Mouse (Mus musculus): ENCODE measurements around the gene Hadh. TPM values are rescaled to one million over a fixed set of nuclear protein-coding genes. Genes with fewer than 3 reads are reported as not detected.

Gene Hadh
- polyA plus RNA-seq, 1 experiment from 2014 or later = 142 TPM

- H3K36me3 ChIP-seq = peaks cover 30% of the 10 kb centered on the region
- no peaks in the 10 kb centered on the region for H3K4me1 ChIP-seq (replicated peaks)
- 75% methylated on average over 6 of the region's 6 CpGs for WGBS
- no peak for ATAC-seq (ENCODE audit: insufficient number of reproducible peaks, low FRiP score)
- H3K4me2 ChIP-seq = no peak overlapping the region
- no peak overlapping the region for H3K27ac ChIP-seq (ENCODE audit: poor library complexity, severe bottlenecking)
- no peak overlapping the region for H3K4me3 ChIP-seq
- H3K9ac ChIP-seq = no peak overlapping the region
- no peaks in the 10 kb centered on the region for H3K27me3 ChIP-seq (replicated peaks)
- no peaks in the 10 kb centered on the region for H3K9me3 ChIP-seq (replicated peaks)
These were observed 43.8 kb downstream of the Hadh start for GRCm38 (mm10) chr3:131228083-131228482.

DNA sequence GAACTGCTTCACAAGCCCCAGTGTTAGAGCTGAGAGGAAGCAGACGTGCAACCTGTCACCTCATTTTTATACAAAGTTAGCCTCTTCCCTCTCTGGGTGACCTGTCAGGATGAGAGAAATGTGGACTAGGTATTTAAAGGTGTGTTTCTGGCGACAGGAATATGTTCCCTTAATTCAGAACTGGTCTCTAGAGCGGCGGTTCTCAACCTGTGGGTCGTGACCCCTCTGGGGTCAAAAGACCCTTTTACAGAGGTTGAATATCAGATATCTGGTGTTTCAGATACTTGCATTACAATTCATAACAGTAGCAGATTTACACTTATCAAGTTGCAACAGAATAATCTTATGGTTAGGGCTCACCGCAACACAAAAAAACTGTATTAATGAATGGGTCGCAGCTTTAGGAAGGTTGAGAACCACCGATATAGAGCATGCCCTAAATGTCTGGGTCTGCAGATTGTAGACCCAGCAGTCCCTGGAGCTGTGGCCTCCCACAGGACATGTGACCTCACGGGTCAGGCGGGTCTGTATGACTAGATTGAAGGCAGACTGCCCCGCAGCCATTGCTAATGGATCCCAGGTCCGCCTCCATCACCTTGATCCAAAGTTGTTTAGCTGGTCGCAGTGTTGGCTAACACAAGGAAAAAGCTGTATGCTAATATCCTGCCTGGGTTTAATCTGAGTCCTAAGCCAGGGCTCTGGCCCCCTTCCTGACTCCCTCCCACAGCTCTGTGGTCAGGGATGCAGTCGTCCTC lies 53.1 kb downstream of the Hadh start:
- no peak overlapping the region for H3K4me2 ChIP-seq
- no peak overlapping the region for H3K4me3 ChIP-seq
- no peak for ATAC-seq (ENCODE audit: insufficient number of reproducible peaks, low FRiP score)
- peaks cover 3% of the 10 kb centered on the region; the same call in 1 of the 2 replicates for H3K36me3 ChIP-seq
- 78% methylated on average over 14 of the region's 14 CpGs for WGBS
- no peaks in the 10 kb centered on the region for H3K9me3 ChIP-seq (replicated peaks)
- no peaks in the 10 kb centered on the region for H3K27me3 ChIP-seq (replicated peaks)
- peaks cover 6% of the 10 kb centered on the region; the same call in 1 of the 2 replicates for H3K4me1 ChIP-seq (replicated peaks)
- H3K27ac ChIP-seq (ENCODE audit: poor library complexity, severe bottlenecking) = no peak overlapping the region
- H3K9ac ChIP-seq = no peak overlapping the region

GRCm38 (mm10) chr3:131214841-131215240 lies 57.1 kb downstream of the Hadh start:
- Histone ChIP-seq H3K4me2 (no peak overlapping the region), H3K4me3 (no peak overlapping the region), H3K9me3 (replicated peaks) (no peaks in the 10 kb centered on the region), H3K27me3 (replicated peaks) (no peaks in the 10 kb centered on the region), H3K4me1 (replicated peaks) (peaks cover 12% of the 10 kb centered on the region), H3K27ac (ENCODE audit: poor library complexity, severe bottlenecking) (no peak overlapping the region), H3K36me3 (no peaks in the 10 kb centered on the region), H3K9ac (no peak overlapping the region)
- no peak for ATAC-seq (ENCODE audit: insufficient number of reproducible peaks, low FRiP score)
- 59% methylated on average over 9 of the region's 9 CpGs for WGBS

DNA sequence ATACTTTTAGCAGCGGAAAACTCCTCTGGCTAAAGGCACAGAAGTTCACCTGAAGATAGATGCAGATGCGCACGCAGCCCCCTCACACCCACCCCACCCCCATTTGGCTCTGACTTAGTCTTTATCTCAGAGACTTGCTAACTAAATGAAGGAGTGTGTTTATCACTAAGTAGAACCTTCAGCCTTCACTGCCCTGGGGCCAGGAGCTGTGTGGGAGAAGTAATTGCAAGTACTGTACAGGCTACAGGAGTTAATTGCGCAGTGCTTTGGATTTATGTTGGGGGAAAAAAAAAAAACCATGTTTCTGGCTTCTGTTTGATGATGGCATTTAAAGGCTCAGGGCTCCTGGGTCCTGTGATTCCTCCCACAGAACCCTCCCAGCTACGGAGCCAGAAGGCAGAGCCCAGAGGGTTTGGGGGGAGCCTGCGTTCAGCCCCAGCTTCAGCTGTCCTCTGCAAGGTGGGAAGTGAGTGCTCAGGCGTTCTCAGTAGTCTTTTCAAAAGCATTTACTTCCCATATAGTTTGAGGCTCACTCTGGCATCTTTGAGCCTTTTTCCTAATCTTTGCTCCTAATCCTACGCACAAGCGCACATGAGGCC lies 57.7 kb downstream of the Hadh start:
- WGBS = 72% methylated on average over 9 of the region's 9 CpGs
- ATAC-seq (ENCODE audit: insufficient number of reproducible peaks, low FRiP score) = no peak
- H3K4me3 ChIP-seq = no peak overlapping the region

DNA sequence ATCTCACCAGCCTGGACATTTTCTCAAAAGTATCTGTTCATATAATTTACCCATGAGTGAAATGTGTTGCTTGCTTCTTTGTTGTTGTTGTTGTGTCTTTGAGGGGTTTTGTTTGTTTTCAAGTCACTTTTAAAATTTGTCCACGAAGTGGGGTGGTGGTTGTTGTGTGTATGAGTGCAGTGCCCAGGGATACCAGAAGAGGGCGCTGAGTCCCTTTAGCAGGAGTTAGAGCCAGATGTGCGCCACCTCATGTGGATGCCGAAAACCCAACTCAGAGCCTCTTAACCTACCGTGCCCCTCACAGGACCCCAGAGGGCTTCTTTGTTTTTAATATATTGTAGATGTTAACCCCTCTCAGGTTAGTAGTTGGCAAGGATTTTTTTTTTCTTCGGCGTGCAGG lies 59.7 kb downstream of the Hadh start:
- Histone ChIP-seq H3K9me3 (replicated peaks) (no peaks in the 10 kb centered on the region), H3K27me3 (replicated peaks) (no peaks in the 10 kb centered on the region), H3K4me1 (replicated peaks) (peaks cover 8% of the 10 kb centered on the region; the same call in 1 of the 2 replicates), H3K4me3 (no peak overlapping the region), H3K27ac (ENCODE audit: poor library complexity, severe bottlenecking) (no peak overlapping the region), H3K36me3 (no peaks in the 10 kb centered on the region), H3K9ac (no peak overlapping the region), H3K4me2 (no peak overlapping the region)
- 88% methylated on average over 7 of the region's 7 CpGs for WGBS
- ATAC-seq (ENCODE audit: insufficient number of reproducible peaks, low FRiP score) = no peak

More for the DNA sequence above, 57.7 kb downstream of the Hadh start:
- H3K27ac ChIP-seq (ENCODE audit: poor library complexity, severe bottlenecking) = no peak overlapping the region
- H3K9me3 ChIP-seq (replicated peaks) = no peaks in the 10 kb centered on the region
- H3K36me3 ChIP-seq = no peaks in the 10 kb centered on the region
- H3K9ac ChIP-seq = no peak overlapping the region
- no peak overlapping the region for H3K4me2 ChIP-seq
- H3K4me1 ChIP-seq (replicated peaks) = peaks cover 8% of the 10 kb centered on the region; the same call in 1 of the 2 replicates
- no peaks in the 10 kb centered on the region for H3K27me3 ChIP-seq (replicated peaks)

- H3K9ac ChIP-seq = no peak overlapping the region
- peaks cover 5% of the 10 kb centered on the region; the same call in 1 of the 2 replicates for H3K4me1 ChIP-seq (replicated peaks)
- no peak overlapping the region for H3K4me3 ChIP-seq
- H3K9me3 ChIP-seq (replicated peaks) = no peaks in the 10 kb centered on the region
- H3K4me2 ChIP-seq = no peak overlapping the region
- H3K27me3 ChIP-seq (replicated peaks) = no peaks in the 10 kb centered on the region
- WGBS = 64% methylated on average over 13 of the region's 13 CpGs
- no peak overlapping the region for H3K27ac ChIP-seq (ENCODE audit: poor library complexity, severe bottlenecking)
- no peak for ATAC-seq (ENCODE audit: insufficient number of reproducible peaks, low FRiP score)
- H3K36me3 ChIP-seq = no peaks in the 10 kb centered on the region
These were observed 63.5 kb downstream of the Hadh start for GRCm38 (mm10) chr3:131208265-131208891.

GRCm38 (mm10) chr3:131207846-131208245 lies 64.1 kb downstream of the Hadh start:
- no peak for ATAC-seq (ENCODE audit: insufficient number of reproducible peaks, low FRiP score)
- H3K4me1 ChIP-seq (replicated peaks) = no peaks in the 10 kb centered on the region
- H3K4me3 ChIP-seq = no peak overlapping the region
- H3K36me3 ChIP-seq = no peaks in the 10 kb centered on the region
- no peak overlapping the region for H3K9ac ChIP-seq
- H3K27ac ChIP-seq (ENCODE audit: poor library complexity, severe bottlenecking) = no peak overlapping the region
- H3K4me2 ChIP-seq = no peak overlapping the region
- 62% methylated on average over 5 of the region's 5 CpGs for WGBS
- no peaks in the 10 kb centered on the region for H3K9me3 ChIP-seq (replicated peaks)
- H3K27me3 ChIP-seq (replicated peaks) = no peaks in the 10 kb centered on the region

GRCm38 (mm10) chr3:131202311-131202710 lies 69.6 kb downstream of the Hadh start:
- Histone ChIP-seq H3K4me3 (no peak overlapping the region), H3K27ac (ENCODE audit: poor library complexity, severe bottlenecking) (no peak overlapping the region), H3K4me2 (no peak overlapping the region), H3K9me3 (replicated peaks) (no peaks in the 10 kb centered on the region), H3K36me3 (no peaks in the 10 kb centered on the region), H3K4me1 (replicated peaks) (no peaks in the 10 kb centered on the region), H3K27me3 (replicated peaks) (no peaks in the 10 kb centered on the region), H3K9ac (no peak overlapping the region)
- WGBS = 75% methylated on average over 7 of the region's 7 CpGs
- ATAC-seq (ENCODE audit: insufficient number of reproducible peaks, low FRiP score) = no peak

DNA sequence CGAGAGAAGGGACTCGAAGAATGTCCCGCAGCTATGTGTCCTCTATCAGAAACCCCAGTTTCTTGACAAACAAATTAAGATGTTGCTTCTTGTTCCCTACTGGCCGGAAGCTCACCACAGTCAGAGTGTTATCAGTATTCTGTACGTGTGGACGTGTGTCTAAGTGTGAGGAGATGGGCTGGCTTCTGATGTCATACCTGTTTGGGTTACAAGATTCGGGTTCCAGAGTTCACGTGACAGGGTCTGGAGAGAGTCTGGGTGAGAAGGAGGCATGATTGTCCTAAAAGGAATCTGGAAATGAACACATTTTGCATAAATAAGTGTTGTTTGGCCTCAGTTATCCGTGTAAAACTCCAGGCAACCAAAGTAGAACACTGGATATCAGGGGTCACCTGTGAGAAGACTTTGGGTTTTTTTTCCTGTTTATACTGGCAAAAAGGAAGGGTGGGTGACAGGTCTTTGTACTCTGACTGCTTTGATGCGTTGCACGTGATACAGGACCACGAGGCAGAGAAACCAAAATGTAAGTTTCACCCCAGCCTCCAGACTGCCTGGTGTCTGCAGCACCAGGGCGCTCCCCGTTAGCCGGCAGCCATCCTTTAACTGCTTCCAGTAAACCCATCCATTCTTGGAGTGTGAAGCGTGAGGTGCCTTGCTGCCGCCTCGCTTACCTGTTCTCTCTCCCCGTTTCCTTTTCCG lies 72.2 kb downstream of the Hadh start:
- Histone ChIP-seq H3K4me3 (no peak overlapping the region), H3K36me3 (no peaks in the 10 kb centered on the region), H3K9ac (no peak overlapping the region), H3K4me2 (no peak overlapping the region), H3K4me1 (replicated peaks) (no peaks in the 10 kb centered on the region), H3K27ac (ENCODE audit: poor library complexity, severe bottlenecking) (no peak overlapping the region), H3K9me3 (replicated peaks) (no peaks in the 10 kb centered on the region), H3K27me3 (replicated peaks) (no peaks in the 10 kb centered on the region)
- ATAC-seq (ENCODE audit: insufficient number of reproducible peaks, low FRiP score) = no peak
- WGBS = 70% methylated on average over 20 of the region's 20 CpGs

- Histone ChIP-seq H3K36me3 (no peaks in the 10 kb centered on the region), H3K4me3 (no peak overlapping the region), H3K27me3 (replicated peaks) (no peaks in the 10 kb centered on the region), H3K27ac (ENCODE audit: poor library complexity, severe bottlenecking) (no peak overlapping the region), H3K9ac (no peak overlapping the region), H3K9me3 (replicated peaks) (no peaks in the 10 kb centered on the region), H3K4me1 (replicated peaks) (no peaks in the 10 kb centered on the region), H3K4me2 (no peak overlapping the region)
- ATAC-seq (ENCODE audit: insufficient number of reproducible peaks, low FRiP score) = no peak
- WGBS = 74% methylated on average over 3 of the region's 3 CpGs
These were observed 72.9 kb downstream of the Hadh start for GRCm38 (mm10) chr3:131198991-131199390.

GRCm38 (mm10) chr3:131196507-131197019 lies 75.3 kb downstream of the Hadh start:
- no peak overlapping the region for H3K4me2 ChIP-seq
- H3K27ac ChIP-seq (ENCODE audit: poor library complexity, severe bottlenecking) = no peak overlapping the region
- no peaks in the 10 kb centered on the region for H3K27me3 ChIP-seq (replicated peaks)
- H3K9me3 ChIP-seq (replicated peaks) = no peaks in the 10 kb centered on the region
- H3K4me1 ChIP-seq (replicated peaks) = no peaks in the 10 kb centered on the region
- ATAC-seq (ENCODE audit: insufficient number of reproducible peaks, low FRiP score) = no peak
- 81% methylated on average over 8 of the region's 8 CpGs for WGBS
- H3K4me3 ChIP-seq = no peak overlapping the region
- peaks cover 3% of the 10 kb centered on the region; the same call in 1 of the 2 replicates for H3K36me3 ChIP-seq
- H3K9ac ChIP-seq = no peak overlapping the region

Measured in heart, embryonic 12.5 days (tissue).